Mouse (Mus musculus): ENCODE measurements at regions not wholly inside any gene's neighbourhood (a gene's known extent, or its start where the extent isn't known, plus 50 kb on each side); places are given as distances from the start of the nearest gene placed in this dataset.

GRCm38 (mm10) chr13:6260321-6260865 lies 287.6 kb upstream of the Pitrm1 start:
- no peak for DNase-seq
- TF ChIP-seq POLR2A (IDR thresholded peaks at IDR 0.05; ENCODE audit: borderline replicate concordance, extremely low read depth, low read depth, low read length): no peak
- TF ChIP-seq CTCF (IDR thresholded peaks at IDR 0.05; ENCODE audit: insufficient read depth, low read length): no peak
- Histone ChIP-seq H3K4me3 (replicated peaks; ENCODE audit: extremely low read depth, low read depth, low read length) (no peak overlapping the region), H3K4me1 (ENCODE audit: control insufficient read depth, insufficient read depth, low read length) (no peaks in the 10 kb centered on the region)
- WGBS: 80% methylated on average over 3 of the region's 3 CpGs

- H3K4me1 ChIP-seq (ENCODE audit: control insufficient read depth, insufficient read depth, low read length): no peaks in the 10 kb centered on the region
- DNase-seq: no peak
- TF ChIP-seq POLR2A (IDR thresholded peaks at IDR 0.05; ENCODE audit: borderline replicate concordance, extremely low read depth, low read depth, low read length) (no peak), CTCF (IDR thresholded peaks at IDR 0.05; ENCODE audit: insufficient read depth, low read length) (no peak)
- no peak overlapping the region for H3K4me3 ChIP-seq (replicated peaks; ENCODE audit: extremely low read depth, low read depth, low read length)
- 81% methylated on average over 4 of the region's 4 CpGs for WGBS
Measured at GRCm38 (mm10) chr13:6261458-6261857, 286.5 kb upstream of the Pitrm1 start.

GRCm38 (mm10) chr13:6270546-6270945 lies 277.4 kb upstream of the Pitrm1 start:
- no peaks in the 10 kb centered on the region for H3K4me1 ChIP-seq (ENCODE audit: control insufficient read depth, insufficient read depth, low read length)
- DNase-seq: no peak
- no peak overlapping the region for H3K4me3 ChIP-seq (replicated peaks; ENCODE audit: extremely low read depth, low read depth, low read length)
- WGBS: 91% methylated on average over 1 of the region's 1 CpGs
- TF ChIP-seq POLR2A (IDR thresholded peaks at IDR 0.05; ENCODE audit: borderline replicate concordance, extremely low read depth, low read depth, low read length): no peak
- no peak for TF ChIP-seq CTCF (IDR thresholded peaks at IDR 0.05; ENCODE audit: insufficient read depth, low read length)

- Histone ChIP-seq H3K4me1 (ENCODE audit: control insufficient read depth, insufficient read depth, low read length) (no peaks in the 10 kb centered on the region), H3K4me3 (replicated peaks; ENCODE audit: extremely low read depth, low read depth, low read length) (no peak overlapping the region)
- WGBS: 84% methylated on average over 1 of the region's 1 CpGs
- no peak for TF ChIP-seq CTCF (IDR thresholded peaks at IDR 0.05; ENCODE audit: insufficient read depth, low read length)
- no peak for TF ChIP-seq POLR2A (IDR thresholded peaks at IDR 0.05; ENCODE audit: borderline replicate concordance, extremely low read depth, low read depth, low read length)
- DNase-seq: no peak
Measured at GRCm38 (mm10) chr13:6272932-6273331, 275.0 kb upstream of the Pitrm1 start.

- TF ChIP-seq CTCF (IDR thresholded peaks at IDR 0.05; ENCODE audit: insufficient read depth, low read length) (no peak), POLR2A (IDR thresholded peaks at IDR 0.05; ENCODE audit: borderline replicate concordance, extremely low read depth, low read depth, low read length) (no peak)
- WGBS: 95% methylated on average over 1 of the region's 1 CpGs
- Histone ChIP-seq H3K4me3 (replicated peaks; ENCODE audit: extremely low read depth, low read depth, low read length) (no peak overlapping the region), H3K4me1 (ENCODE audit: control insufficient read depth, insufficient read depth, low read length) (no peaks in the 10 kb centered on the region)
- no peak for DNase-seq
Measured at GRCm38 (mm10) chr13:6280073-6280472, 267.9 kb upstream of the Pitrm1 start.

- 86% methylated on average over 6 of the region's 6 CpGs for whole genome bisulfite sequencing
- DNase-seq: no peak
- Histone ChIP-seq H3K4me1 (ENCODE audit: control insufficient read depth, insufficient read depth, low read length) (no peaks in the 10 kb centered on the region), H3K4me3 (replicated peaks; ENCODE audit: extremely low read depth, low read depth, low read length) (no peak overlapping the region)
- TF ChIP-seq CTCF (IDR thresholded peaks at IDR 0.05; ENCODE audit: insufficient read depth, low read length) (no peak), POLR2A (IDR thresholded peaks at IDR 0.05; ENCODE audit: borderline replicate concordance, extremely low read depth, low read depth, low read length) (no peak)
Measured at GRCm38 (mm10) chr13:6288109-6288508, 259.8 kb upstream of the Pitrm1 start.

GRCm38 (mm10) chr13:6292098-6292497 lies 255.9 kb upstream of the Pitrm1 start:
- Histone ChIP-seq H3K4me3 (replicated peaks; ENCODE audit: extremely low read depth, low read depth, low read length) (no peak overlapping the region), H3K4me1 (ENCODE audit: control insufficient read depth, insufficient read depth, low read length) (no peaks in the 10 kb centered on the region)
- DNase-seq: no peak
- TF ChIP-seq POLR2A (IDR thresholded peaks at IDR 0.05; ENCODE audit: borderline replicate concordance, extremely low read depth, low read depth, low read length) (no peak), CTCF (IDR thresholded peaks at IDR 0.05; ENCODE audit: insufficient read depth, low read length) (no peak)
- WGBS: 59% methylated on average over 3 of the region's 3 CpGs

DNA sequence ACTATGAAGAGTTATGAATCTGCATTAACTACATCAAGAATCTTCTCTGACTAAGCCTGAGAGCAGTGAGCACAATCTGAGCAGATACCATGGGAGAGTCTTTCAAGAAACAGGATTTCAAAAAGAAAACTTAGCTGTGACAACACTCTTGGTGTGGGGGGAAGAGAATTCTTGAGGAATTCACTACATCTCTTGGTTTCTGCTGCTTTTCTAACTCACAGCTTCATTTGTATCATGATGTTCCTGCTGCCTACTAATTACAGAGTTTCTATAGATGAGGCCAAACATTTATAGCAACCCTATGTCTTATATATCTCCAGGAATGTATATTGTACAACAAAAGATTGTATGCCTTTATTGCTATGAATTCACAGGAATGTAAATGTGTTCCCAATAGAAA lies 242.2 kb upstream of the Pitrm1 start:
- TF ChIP-seq POLR2A (IDR thresholded peaks at IDR 0.05; ENCODE audit: borderline replicate concordance, extremely low read depth, low read depth, low read length) (no peak), CTCF (IDR thresholded peaks at IDR 0.05; ENCODE audit: insufficient read depth, low read length) (no peak)
- DNase-seq: no peak
- Histone ChIP-seq H3K4me1 (ENCODE audit: control insufficient read depth, insufficient read depth, low read length) (no peaks in the 10 kb centered on the region), H3K4me3 (replicated peaks; ENCODE audit: extremely low read depth, low read depth, low read length) (no peak overlapping the region)

DNA sequence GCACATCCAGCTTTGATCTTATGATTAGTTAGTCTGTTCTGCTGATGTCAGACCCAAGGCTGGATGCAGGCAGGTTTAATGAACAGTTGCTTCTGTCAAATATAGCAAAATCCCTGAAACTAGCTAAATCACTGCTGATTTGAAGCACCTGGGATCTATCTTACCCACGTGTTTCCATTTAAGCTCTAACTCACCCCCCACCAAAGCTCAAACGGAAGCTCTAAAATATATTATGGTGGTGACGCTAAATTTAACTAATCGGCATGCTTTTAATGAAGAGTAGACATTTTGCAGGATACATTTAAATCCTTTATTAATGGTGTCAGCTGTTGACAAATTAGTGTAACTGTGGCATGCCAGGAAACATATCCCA lies 241.3 kb upstream of the Pitrm1 start:
- TF ChIP-seq CTCF (IDR thresholded peaks at IDR 0.05; ENCODE audit: insufficient read depth, low read length): no peak
- TF ChIP-seq POLR2A (IDR thresholded peaks at IDR 0.05; ENCODE audit: borderline replicate concordance, extremely low read depth, low read depth, low read length): no peak
- H3K4me1 ChIP-seq (ENCODE audit: control insufficient read depth, insufficient read depth, low read length): no peaks in the 10 kb centered on the region
- 82% methylated on average over 4 of the region's 4 CpGs for WGBS
- DNase-seq: no peak
- H3K4me3 ChIP-seq (replicated peaks; ENCODE audit: extremely low read depth, low read depth, low read length): no peak overlapping the region

DNA sequence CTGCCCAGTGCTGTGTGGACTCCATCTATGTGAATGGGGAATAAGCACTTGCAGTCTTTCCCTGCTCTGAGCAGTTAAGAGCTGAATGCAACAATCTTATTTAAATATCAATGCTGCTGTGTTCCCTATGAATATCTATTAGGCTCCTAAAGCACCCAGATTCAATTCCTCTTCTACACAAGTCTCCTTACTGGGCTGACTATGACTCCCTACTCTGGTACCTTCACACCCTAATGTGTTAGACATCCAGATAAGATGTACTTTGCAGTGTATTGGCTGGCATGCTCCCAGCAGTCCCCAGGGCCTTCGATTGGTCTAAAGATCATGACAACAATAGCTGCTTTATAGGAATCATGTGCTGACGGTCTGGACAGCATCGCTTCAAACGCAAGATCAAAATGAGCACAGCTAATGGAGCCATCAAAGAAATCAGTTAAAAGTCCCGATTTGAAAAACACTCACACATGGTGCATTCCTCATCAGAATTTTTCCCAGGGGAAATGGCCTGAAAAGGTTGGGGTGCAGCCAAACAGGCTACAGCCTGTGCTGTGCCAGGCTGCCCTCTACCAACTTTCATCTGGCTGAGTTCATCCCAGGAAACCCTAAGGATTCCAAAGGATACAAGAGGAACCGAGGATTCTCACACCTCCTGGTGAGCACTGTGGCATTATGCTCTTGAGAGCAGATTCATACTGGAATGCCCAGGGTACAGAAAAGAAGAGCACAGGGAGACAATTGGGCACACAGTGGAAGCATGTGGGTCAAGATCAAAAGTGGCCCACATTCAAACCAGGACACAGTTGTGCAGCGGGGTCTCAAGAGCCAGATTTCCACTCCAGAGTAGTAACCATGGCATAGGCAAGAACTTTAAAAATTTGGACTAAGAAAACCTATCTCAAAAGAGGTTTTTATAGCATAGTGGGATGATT lies 240.7 kb upstream of the Pitrm1 start:
- WGBS: 78% methylated on average over 7 of the region's 7 CpGs
- TF ChIP-seq POLR2A (IDR thresholded peaks at IDR 0.05; ENCODE audit: borderline replicate concordance, extremely low read depth, low read depth, low read length): no peak
- TF ChIP-seq CTCF (IDR thresholded peaks at IDR 0.05; ENCODE audit: insufficient read depth, low read length): no peak
- no peak for DNase-seq
- H3K4me3 ChIP-seq (replicated peaks; ENCODE audit: extremely low read depth, low read depth, low read length): no peak overlapping the region
- H3K4me1 ChIP-seq (ENCODE audit: control insufficient read depth, insufficient read depth, low read length): no peaks in the 10 kb centered on the region

All from lung, adult 2 months (tissue).